Mouse (Mus musculus) large intestine, adult 2 months (tissue): ENCODE data around the gene Sec61b. TPM values are rescaled to one million over a fixed set of nuclear protein-coding genes. Genes with fewer than 3 reads are reported as not detected.

ENCODE experiments used
- DNase-seq: peaks from one replicate; pipeline ENCODE4 v3.0.0-alpha.2; 2012; ENCODE audit warnings: low read depth, low spot score
- WGBS: fragments of 180-500 bp; shearing (Covaris S2); methylation state at CpG from one replicate; pipeline ENCODE4 v1.1.7; 2018; 5-methylcytosine and 5-hydroxymethylcytosine counted together
- polyA plus RNA-seq: library from polyadenylated mRNA; depleted of rRNA; stranded (reverse); fragments of >200 nt; gene quantifications from 2 replicates; pipeline ENCODE4 v1.2.3, GENCODE M21; 2012; rRNA removed

The Sec61b gene
- 419 and 461 TPM in 2 replicates for polyA plus RNA-seq

GRCm38 (mm10) chr4:47473968-47474729 is at the start of gene Sec61b, which contains the start of gene Alg2:
Sec61b (plus strand) TSS chr4:47474658.
Alg2 (minus strand) TSS chr4:47474333.
- peak; percentile 84 for DNase-seq
- WGBS: under 1% methylated on average over 58 of the region's 58 CpGs

- DNase-seq: no peak
- WGBS: 81% methylated on average over 16 of the region's 16 CpGs
Measured at GRCm38 (mm10) chr4:47425247-47425830, 49.1 kb upstream of the Sec61b start.

DNA sequence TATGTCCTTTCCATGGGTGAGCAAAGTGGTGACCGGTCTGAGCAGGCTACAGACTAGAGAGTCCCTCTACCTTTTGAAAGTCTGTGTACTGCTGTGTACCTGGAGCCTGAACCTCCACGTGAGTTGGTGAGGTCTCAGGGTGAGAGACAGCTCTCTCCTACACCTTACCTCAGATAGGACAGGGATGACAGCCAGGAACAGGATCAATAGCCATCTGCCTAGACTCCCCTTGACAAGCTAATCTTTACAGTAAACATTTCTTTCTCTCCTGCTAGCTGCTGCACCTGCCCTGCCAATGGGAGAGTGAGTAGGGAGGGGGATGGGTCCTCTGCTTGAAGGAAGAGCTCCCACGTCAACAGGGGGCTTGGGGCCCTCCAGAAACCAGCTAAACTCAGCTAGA is 46.9 kb upstream of the Sec61b start:
- no peak for DNase-seq
- 60% methylated on average over 3 of the region's 3 CpGs for WGBS

DNA sequence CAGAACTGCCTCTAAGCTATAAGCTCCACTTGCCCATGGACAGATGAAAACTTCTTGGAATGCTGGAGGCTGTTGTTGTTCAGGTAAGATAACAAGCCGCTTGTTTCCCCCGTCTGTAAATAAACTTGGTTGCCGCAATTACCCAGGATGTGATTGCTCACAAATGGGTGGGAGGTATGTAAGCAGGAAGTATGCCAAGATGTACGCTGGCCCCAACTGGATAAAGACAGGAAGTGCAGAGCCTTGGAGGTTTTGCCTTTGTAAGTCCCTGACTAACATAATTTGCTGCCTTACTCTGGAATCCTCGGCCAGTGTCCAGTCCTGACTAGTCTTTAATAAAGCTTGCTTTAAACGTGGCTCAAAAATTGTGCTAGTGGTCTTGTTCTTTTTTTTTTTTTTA is 43.9 kb upstream of the Sec61b start:
- 22% methylated on average over 6 of the region's 6 CpGs for WGBS
- DNase-seq: no peak

- 87% methylated on average over 5 of the region's 5 CpGs for WGBS
- DNase-seq: no peak
Measured at GRCm38 (mm10) chr4:47431081-47431480, 43.4 kb upstream of the Sec61b start.

DNA sequence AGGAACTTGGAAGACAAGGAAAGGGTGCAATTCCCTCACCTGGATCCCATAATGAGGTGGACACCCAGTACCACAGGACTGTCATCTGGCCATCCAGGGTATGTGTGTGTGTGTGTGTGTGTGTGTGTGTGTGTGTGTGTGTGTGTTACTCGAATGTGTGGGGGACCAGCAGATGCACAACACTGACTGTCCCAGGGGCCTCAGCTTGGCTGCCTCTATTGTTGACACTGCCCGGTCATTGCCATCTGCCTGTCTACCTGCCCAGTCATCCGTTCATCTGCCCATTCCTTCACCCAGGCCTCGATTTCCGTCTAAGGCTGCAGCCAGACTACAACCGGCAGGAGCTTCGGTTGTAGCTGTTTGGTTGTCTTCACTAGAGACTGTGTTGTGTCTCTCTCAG is 41.7 kb upstream of the Sec61b start:
- WGBS: 87% methylated on average over 7 of the region's 7 CpGs
- no peak for DNase-seq

DNA sequence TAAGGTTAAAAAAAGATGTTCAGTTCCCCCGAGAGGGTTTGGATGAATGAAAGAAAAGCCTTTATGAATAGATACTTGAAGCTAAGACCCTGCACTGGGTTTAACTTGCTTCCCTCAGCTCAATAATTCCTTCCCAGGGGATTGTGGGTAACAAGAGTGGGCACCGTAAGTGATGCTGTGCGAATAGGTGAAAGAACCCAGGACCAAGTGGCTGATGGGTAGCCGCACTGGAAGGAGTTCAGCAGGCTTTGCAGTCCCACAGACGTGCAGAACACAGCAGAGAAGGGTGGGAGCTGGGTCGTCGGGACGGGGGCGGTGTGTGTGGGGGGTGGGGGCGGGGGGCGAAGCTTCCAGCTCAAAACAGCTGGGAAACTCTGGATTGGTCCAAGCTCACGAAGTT is 39.3 kb upstream of the Sec61b start:
- no peak for DNase-seq
- 71% methylated on average over 12 of the region's 12 CpGs for WGBS

GRCm38 (mm10) chr4:47435566-47436360 is 38.7 kb upstream of the Sec61b start:
- whole genome bisulfite sequencing: 21% methylated on average over 28 of the region's 28 CpGs
- DNase-seq: no peak

- under 1% methylated on average over 33 of the region's 33 CpGs for WGBS
- peak; percentile 43 for DNase-seq
Measured at GRCm38 (mm10) chr4:47437365-47438340, 36.8 kb upstream of the Sec61b start.

GRCm38 (mm10) chr4:47438956-47439355 is 35.5 kb upstream of the Sec61b start:
- no peak for DNase-seq
- 83% methylated on average over 6 of the region's 6 CpGs for WGBS

DNA sequence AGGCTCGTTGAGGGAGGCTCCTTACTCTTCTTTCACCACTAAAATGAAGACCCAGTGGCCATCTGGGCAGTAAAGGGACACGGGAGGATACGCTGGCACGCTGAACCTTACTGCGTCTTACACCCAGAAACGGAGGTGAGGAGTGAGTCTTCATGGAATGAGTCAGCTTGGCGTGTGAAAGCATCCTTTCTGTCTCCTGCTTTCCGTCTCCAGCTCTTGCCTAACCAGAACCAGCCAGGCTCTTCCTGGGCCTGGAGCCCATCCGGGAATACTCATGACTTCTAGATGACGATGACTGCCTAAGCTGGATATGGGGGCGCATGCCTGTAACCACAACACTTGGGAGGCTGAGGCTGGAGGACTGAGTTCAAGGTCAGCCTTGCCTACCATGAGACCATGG is 33.5 kb upstream of the Sec61b start:
- 86% methylated on average over 11 of the region's 11 CpGs for WGBS
- DNase-seq: no peak

- WGBS: 71% methylated on average over 3 of the region's 3 CpGs
- DNase-seq: no peak
Measured at GRCm38 (mm10) chr4:47448526-47448925, 25.9 kb upstream of the Sec61b start.

- 54% methylated on average over 5 of the region's 5 CpGs for WGBS
- DNase-seq: no peak
Measured at GRCm38 (mm10) chr4:47449116-47449515, 25.3 kb upstream of the Sec61b start.

GRCm38 (mm10) chr4:47449586-47450522 is 24.6 kb upstream of the Sec61b start:
- WGBS: 33% methylated on average over 18 of the region's 18 CpGs
- no peak for DNase-seq

DNA sequence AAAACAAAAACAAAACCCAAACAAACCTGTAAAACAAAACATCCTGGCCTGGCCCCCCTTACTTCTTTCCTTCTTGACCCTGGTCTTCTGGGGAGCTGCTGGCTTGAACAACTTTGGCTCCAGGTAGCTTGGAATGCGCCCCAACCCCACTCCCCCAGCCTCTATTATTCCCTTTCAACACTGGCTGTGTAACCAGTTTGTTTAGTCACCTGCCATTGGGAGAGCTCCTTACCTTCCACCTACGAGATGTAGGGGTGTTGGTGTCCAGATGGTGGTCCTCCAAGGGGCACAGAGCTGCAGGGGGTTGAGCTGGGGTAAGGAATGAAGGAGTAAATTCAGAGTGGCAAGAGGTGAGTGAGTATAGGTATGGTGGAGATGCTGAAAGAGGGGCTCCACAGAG is 7.3 kb upstream of the Sec61b start:
- no peak for DNase-seq
- 93% methylated on average over 2 of the region's 2 CpGs for WGBS

DNA sequence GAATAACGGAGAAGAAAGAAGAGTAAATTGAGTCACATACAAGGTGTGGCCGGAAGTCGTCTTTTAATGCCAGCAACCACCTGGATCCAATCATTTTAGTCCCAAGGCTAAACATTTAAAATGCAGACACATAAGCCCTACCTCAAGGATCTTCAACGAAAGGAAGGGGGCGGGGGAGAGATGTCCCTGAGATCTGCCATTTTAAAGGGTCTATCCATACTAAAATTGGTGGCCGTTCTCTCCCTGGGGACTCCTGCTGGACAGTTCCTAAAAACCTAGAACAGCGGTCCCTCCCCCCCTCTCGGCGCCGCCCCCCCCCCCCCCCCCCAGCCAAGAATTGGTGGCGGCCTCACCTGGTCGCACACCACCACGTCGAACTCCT is 881 bp upstream of the Sec61b start:
- WGBS: 1% methylated on average over 8 of the region's 14 CpGs
- DNase-seq: no peak

GRCm38 (mm10) chr4:47474730-47475643 is 529 bp downstream of the Sec61b start:
- DNase-seq: no peak
- WGBS: 10% methylated on average over 31 of the region's 31 CpGs
